Mouse (Mus musculus): ENCODE measurements at regions not wholly inside any gene's neighbourhood (a gene's known extent, or its start where the extent isn't known, plus 50 kb on each side); places are given as distances from the start of the nearest gene placed in this dataset.

GRCm38 (mm10) chr1:106483008-106483407, 231.1 kb downstream of the Bcl2 start:
- peak; percentile 43 to 50 for DNase-seq

GRCm38 (mm10) chr1:106477670-106478355, 236.3 kb downstream of the Bcl2 start:
- DNase-seq: peak; percentile 11 to 12

- DNase-seq: no peak
These were observed 246.1 kb downstream of the Bcl2 start for GRCm38 (mm10) chr1:106468021-106468420.

GRCm38 (mm10) chr1:106466644-106467043, 247.4 kb downstream of the Bcl2 start:
- no peak for DNase-seq

GRCm38 (mm10) chr1:106465977-106466302, 248.1 kb downstream of the Bcl2 start:
- DNase-seq: no peak

- no peak for DNase-seq
These were observed 248.7 kb downstream of the Bcl2 start for GRCm38 (mm10) chr1:106465243-106465976.

GRCm38 (mm10) chr1:106464726-106465125, 249.3 kb downstream of the Bcl2 start:
- DNase-seq: no peak

- no peak for DNase-seq
These were observed 251.5 kb downstream of the Bcl2 start for GRCm38 (mm10) chr1:106462595-106462994.

- DNase-seq: no peak
These were observed 252.0 kb downstream of the Bcl2 start for GRCm38 (mm10) chr1:106462112-106462511.

GRCm38 (mm10) chr1:106460957-106461356, 253.1 kb downstream of the Bcl2 start:
- DNase-seq: no peak

GRCm38 (mm10) chr1:106449795-106450194, 264.3 kb downstream of the Bcl2 start:
- no peak for DNase-seq
